Mouse (Mus musculus) ovary, adult 10 weeks (tissue): ENCODE data around the gene Guca1a. TPM values are rescaled to one million over a fixed set of nuclear protein-coding genes. Genes with fewer than 3 reads are reported as not detected.

Experiments used
- polyA plus RNA-seq: library from polyadenylated mRNA; stranded (reverse); fragments of 350-450 nt; fragmentation: Illumina TruSeq; extraction: RNeasy Lipid Tissue Mini Kit (QIAGEN cat#74804); gene quantifications from one replicate; pipeline ENCODE4 v1.2.3, GENCODE M21; 2014

Guca1a gene
- polyA plus RNA-seq: not detected

GRCm38 (mm10) chr17:47400451-47400850 is at the start of gene Guca1a:
Guca1a (minus strand) TSS chr17:47400584.

DNA sequence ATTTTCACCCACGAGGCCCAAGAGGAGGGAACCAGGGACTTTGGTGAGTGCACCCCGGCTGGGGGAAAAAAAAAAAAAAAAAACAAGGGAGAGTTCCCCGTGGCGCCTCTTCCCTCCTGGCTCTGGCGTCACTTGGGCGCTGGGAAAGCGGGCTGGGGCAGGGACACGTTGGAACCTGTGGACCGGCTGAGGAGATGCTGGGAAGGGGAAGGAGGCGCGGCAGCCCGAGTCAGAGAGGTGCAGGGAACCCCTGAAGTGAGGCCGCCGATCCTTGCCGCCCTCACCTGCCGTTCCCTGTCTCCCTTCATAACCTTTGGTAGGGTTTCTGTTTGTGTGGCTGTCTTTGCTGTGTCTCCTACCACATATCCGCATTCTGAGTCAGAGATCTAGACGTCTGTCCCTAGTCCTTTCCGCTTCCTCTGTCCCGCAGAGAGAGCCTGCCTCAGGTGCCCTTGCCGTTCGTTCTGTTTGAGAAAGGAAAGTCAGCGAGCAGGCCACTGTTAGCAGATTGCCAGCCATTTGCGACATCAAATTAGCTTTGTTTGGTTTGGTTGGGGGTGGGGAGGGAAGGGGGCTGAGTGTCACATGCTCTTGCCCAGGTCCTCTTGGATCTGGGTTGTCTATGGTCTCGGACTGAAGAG is 36.6 kb upstream of the Guca1a start, which contains the start of gene 1700001C19Rik:
TSS of gene 1700001C19Rik (minus strand) at position 470 of the 641 bp plus-strand sequence.

DNA sequence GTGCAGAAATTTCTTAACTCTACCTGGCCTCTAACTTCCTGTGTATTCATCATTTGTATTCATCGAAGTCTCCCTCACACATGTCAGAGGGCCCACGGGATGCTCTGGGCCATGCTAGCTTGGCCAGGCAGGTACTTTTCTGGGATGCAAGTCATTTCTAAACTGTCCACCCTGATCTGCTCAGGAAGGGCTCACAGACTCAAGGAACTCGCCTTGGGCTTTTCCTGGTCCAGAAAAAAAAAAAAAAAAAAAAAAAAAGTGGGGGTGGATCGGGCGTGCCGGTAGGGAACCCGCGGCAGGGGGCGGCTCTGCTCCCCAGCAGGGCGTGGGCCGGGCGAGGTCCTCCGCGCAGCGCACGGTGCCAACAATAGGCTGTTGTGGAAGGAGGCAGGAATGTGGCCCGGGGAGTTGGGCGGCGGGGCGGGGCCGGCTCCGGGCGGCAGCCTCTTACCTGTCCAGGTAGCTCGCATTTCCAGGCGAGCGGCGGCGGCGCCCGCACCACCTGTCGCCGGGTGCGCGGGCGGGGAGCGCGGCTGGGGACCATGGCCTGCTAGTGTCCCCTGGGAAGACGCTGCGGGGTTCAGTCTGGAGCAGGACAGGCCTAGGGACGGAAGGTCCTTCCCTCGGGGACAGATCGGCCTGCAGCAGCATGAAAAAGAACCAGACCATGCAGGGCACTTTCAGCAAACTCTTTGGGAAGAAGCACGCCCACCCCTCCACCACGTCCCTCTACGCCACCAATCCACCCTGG is 35.9 kb upstream of the Guca1a start, which contains the start of gene AI661453:
TSS of gene AI661453 (plus strand) at position 460 of the 751 bp plus-strand sequence.

GRCm38 (mm10) chr17:47385145-47385544 is 15.2 kb downstream of the Guca1a start, which contains the start of gene Guca1b:
Guca1b (plus strand) TSS chr17:47385393.

GRCm38 (mm10) chr17:47368401-47369086 is 31.8 kb downstream of the Guca1a start, which contains the start of gene Mrps10:
Mrps10 (plus strand) TSS chr17:47368887.

Other genes with a start within 250 kb of the Guca1a start
- gene Mrps10, start 31.7 kb downstream of the Guca1a start, polyA plus RNA-seq: 45.5 TPM
- not detected for gene Guca1b, start 15.2 kb downstream of the Guca1a start, polyA plus RNA-seq
- gene AI661453, start 36.0 kb upstream of the Guca1a start, polyA plus RNA-seq: not detected
- gene 1700001C19Rik, start 36.8 kb upstream of the Guca1a start, polyA plus RNA-seq: 0.94 TPM
- gene Taf8, start 101.7 kb upstream of the Guca1a start, polyA plus RNA-seq: 5.6 TPM
- gene Ccnd3, start 104.5 kb upstream of the Guca1a start, polyA plus RNA-seq: 3.6 TPM
- gene Bysl, start 210.9 kb upstream of the Guca1a start, polyA plus RNA-seq: 1.9 TPM
- 11.3 TPM for gene Med20, start 211.0 kb upstream of the Guca1a start, polyA plus RNA-seq
- 0.66 TPM for gene Gm20517, start 211.0 kb upstream of the Guca1a start, polyA plus RNA-seq
- 7.5 TPM for gene Usp49, start 230.1 kb upstream of the Guca1a start, polyA plus RNA-seq